Mouse (Mus musculus): ENCODE measurements around the gene Arl15.

The Arl15 gene

GRCm38 (mm10) chr13:113938561-113938960 is 144.3 kb downstream of the Arl15 start:
- DNase-seq: no peak

DNA sequence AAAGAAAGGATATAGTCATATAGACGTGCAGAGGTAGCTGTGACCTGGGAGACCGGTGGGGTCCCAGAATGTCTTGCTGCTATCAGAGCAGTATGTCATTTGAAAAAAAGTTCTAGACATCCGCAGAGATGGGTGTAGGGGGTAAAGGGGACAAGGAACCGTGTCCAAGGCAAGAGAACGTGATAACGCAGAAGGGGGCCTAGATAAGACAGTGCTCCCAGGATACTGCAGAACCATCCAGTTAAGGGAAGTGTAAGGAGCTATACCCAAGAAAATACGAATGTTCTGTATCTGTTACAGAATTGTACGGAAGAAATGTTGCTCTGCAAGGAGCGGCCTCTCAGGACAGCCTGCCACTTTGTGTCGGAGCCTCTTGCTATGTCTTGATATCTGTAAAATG is 144.8 kb downstream of the Arl15 start:
- DNase-seq: no peak

DNA sequence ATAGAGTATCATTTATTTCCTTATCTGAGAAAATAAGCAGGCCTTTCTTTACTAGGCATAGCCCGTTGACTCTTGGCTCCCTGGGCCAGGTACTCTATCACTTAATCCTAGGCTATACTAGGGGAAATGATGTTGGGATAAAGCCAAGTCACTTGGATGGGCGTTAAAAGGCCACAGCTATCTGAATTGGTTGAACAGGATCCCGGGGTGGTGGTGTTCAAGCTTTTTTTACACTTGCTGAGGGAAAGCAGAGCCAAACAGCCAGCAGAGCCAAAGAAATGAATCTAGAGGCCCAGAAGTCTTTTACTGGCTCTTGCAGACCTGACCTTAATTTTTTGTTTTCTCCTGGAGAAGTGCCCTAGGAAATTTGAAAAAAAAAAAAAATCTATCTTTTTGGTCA is 145.4 kb downstream of the Arl15 start:
- DNase-seq: peak; percentile 13

- no peak for DNase-seq
Measured at GRCm38 (mm10) chr13:113940151-113940550, 145.8 kb downstream of the Arl15 start.

DNA sequence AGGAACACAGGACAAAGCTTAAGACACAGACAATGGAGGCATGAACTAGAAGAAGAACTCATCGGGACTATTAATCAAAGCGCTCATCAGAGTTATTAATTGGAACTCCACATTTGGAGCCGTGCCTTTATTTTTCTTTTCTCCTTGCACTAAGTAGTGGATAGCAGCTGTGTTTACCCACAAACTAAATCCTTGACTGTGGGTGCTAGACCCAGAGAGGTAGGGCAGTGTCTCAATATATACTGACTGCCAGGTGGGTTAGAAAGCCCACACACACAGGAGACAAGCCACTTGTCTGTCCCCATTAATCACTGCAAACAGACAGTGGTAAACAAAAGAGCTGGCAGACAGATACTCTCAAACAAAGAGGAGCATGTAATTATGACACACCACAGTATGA is 147.6 kb downstream of the Arl15 start:
- no peak for DNase-seq

- DNase-seq: no peak
Measured at GRCm38 (mm10) chr13:113947546-113947945, 153.2 kb downstream of the Arl15 start.

- no peak for DNase-seq
Measured at GRCm38 (mm10) chr13:113949708-113950107, 155.4 kb downstream of the Arl15 start.

- no peak for DNase-seq
Measured at GRCm38 (mm10) chr13:113950131-113950530, 155.8 kb downstream of the Arl15 start.

DNA sequence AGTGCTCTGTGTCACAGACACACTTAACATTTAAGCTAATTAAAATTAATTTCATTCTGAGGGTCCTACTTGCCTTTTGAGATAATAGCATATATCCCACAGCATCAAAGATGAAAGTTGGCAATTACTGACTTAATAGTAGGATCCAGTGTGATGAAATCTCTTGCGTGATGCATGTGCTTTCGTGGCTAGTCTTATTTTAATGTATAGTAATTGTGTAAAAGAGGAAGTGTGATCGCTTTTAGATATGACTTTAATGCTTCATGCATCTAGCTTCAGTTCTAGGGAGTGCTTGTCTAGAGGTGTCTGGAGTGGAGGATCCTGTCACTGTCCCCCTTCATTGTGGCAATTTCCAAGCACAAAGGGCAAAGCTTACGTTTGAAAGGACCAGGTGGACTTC is 163.1 kb downstream of the Arl15 start:
- DNase-seq: no peak

DNA sequence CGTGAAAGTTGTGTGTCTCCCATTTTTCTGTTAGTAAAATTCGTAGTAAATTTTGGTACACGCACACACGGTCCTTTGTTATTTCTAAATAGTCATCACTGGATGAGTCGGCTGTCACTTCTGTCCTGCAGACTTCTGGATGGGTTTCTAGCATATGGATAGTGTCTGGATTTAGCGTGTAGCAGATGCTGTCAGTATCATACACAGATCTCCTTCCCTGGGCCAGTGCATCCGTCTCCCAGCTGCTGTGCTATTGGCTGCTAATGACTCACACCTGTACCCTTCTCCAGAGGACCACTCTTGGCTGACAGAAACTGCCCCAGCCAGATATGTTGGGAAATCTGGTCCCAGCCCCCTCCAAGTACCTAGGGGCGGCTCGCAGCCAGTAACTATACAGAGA is 170.6 kb downstream of the Arl15 start:
- DNase-seq: no peak

DNA sequence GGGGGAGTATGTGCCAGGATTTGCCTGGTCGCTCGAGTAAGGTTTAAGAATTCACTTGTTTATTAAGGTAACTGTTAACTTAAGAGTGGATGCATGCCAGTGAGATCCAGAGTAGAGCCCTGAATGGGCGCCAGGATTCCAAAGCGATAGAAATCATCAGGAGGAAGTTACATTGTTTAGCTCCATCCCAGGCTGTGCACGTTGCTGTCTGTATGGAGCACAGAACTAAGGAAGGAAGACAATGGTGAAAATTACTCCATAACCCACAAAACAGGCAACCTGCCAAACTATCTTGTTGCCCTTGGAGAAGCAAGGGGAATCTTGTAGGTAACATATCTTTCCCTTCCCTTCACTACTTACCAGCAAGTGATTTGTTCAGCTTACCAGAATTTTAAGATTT is 176.4 kb downstream of the Arl15 start:
- peak; percentile 80 for DNase-seq

GRCm38 (mm10) chr13:113972401-113972800 is 178.1 kb downstream of the Arl15 start:
- DNase-seq: no peak

GRCm38 (mm10) chr13:113974866-113975265 is 180.6 kb downstream of the Arl15 start:
- DNase-seq: no peak

DNA sequence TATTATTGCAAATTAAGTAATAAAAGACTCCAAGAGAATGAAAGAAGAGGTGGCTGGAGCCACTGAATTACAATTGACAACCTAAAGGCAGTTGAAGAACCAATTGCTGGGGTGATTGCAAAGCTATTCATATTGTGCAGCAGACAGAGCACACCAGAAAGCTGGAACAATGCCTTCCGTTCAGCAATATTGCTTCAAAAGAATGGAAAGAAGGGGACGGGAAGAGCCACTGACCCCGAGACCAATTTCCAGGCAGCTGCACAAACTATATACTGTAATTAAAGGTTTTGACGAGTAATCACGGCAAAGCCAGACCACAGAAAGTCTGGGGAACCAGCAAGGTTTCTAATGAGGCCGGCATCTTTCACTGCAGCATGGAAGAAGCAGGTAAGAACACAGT is 181.4 kb downstream of the Arl15 start:
- no peak for DNase-seq

- no peak for DNase-seq
Measured at GRCm38 (mm10) chr13:113976936-113977335, 182.6 kb downstream of the Arl15 start.

DNA sequence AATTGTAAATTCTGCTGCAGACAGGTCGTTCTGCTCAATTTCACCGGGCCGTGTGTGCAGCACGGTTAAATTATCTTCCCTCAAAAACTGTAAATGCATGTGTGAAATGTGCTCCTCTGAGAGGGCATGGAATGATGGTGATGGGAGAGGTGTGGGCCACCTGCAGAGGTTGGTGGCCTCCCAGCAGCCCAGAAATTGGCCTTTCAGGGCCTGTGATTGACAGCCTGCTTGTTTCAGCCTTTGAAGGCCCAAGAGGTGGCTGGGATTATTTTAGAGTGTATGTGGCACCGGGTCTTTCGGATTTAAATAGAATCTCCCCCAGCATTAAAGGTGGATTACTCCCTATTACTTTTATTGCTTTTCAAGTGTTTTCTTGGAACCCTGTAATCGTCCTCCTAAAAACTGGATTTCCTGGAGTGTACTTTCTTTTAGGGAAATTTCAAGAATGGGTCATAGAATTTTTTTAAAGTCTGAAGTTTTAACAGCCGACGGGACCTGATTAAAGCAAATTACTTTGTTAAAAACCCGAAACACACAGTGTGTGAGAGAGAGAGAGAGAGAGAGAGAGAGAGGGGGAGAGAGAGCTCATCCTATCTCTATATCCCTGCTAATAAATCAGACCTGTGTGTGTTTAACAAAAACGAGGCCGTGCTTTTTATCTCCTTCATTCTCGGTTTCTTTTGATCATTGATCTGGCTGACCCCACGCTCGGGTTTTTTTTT is 186.6 kb downstream of the Arl15 start:
- no peak for DNase-seq

DNA sequence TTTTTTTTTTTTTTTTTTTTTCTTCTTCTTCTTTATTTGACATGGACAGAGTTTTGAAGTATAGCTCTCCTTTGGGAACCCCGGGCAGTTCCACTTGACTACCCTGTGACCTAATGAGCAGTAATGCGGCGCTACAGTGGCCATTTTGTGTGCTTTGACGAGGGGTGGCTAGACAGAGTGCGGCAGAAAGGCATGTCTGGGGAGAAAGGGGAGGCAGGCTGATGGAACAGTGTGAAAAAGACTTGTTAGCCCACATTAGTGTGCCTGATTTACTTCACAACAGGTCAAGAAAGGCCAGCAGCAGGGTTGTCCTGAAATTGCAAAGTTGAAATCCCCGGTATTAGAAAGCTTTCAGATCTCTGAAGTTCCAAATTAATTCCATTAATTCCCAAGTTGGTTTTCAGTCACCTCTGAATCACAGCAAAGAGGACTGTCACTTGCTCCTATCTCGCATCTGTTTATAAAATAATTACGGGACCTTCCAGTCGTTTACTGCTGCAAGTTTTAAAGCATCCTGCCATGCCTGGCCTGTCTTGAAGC is 187.2 kb downstream of the Arl15 start:
- DNase-seq: no peak

- no peak for DNase-seq
Measured at GRCm38 (mm10) chr13:113983633-113984032, 189.3 kb downstream of the Arl15 start.

DNA sequence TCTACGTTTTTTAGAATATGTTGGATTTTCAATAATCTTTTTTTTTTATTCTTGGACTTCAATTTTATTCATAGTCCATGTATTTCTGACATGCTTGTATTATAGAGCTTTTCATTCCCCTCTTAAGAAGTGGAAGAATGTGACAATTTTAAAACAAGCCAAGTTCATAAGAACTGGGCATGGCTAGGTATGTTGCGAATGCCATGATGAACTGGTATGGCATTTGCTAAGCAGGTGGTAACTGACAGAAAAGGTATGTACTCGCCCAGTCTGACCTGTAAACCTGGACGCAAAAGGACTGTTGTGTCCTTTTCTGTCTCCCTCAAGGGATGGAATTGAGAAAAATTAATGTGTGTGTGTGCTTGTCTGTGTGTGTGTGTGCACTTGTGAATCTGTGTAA is 190.2 kb downstream of the Arl15 start:
- DNase-seq: no peak

DNA sequence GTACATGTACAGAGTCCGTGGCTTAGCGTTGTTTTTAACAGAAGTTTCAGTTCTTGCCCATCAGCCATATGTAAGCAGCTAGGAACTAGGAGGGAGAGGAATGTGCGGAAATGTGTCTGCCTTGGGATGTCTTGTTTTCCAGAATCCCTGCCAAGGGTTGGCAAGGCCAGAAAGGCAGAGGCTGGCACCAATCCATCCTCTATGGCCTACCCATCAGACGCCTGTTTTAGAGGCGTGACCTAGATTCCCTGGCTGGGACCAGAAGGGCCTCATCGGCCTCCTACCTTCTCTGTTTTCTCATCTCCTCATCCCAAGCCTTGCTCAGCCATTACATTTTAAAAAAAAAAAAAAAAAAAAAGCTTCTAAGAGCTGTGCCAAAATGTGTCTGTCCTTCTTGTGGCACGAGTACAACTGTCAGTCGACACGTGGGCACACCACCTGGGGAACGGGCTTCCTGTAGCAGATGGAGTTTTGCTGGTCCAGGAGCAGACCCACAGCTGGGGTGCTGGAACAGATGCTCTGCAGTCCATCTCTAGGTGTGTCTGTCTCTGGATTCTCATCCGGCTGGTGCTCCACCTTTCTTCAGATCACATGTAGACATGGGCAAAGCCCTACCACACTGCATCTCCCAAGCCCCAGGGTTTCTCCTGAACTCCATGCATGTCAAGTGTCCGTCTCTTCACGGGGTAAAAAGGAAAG is 192.7 kb downstream of the Arl15 start:
- peak; percentile 65 for DNase-seq

GRCm38 (mm10) chr13:113990247-113990646 is 195.9 kb downstream of the Arl15 start:
- DNase-seq: no peak

DNA sequence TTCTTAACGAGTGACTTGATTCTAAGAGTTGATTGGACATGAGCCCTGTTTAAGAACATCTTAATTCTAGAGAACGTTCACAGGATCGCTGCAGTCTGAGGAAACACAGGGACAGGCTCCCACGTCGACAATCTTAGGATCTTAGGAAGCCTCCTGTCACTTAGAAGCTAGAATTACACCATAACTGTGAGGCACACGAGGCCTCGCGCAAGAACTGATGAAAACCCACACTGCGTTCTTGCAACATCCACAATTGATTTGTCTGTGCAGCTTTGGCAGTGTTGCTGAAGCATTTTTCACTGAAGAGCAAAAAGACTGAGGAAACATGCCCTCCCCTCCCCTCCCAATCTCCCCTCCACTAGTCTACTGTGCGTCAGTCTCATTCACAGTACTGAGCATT is 196.4 kb downstream of the Arl15 start:
- DNase-seq: no peak

GRCm38 (mm10) chr13:113993066-113993465 is 198.8 kb downstream of the Arl15 start:
- DNase-seq: peak; percentile 34

- DNase-seq: peak; percentile 26
Measured at GRCm38 (mm10) chr13:113994586-113994985, 200.3 kb downstream of the Arl15 start.

Data from lung, postnatal 36 days (tissue).